Mouse (Mus musculus): ENCODE measurements around the gene Nkain4.
A peak's percentile ranks its signal among the peaks of the same experiment; 100 is the strongest.

Gene Nkain4

GRCm38 (mm10) chr2:180893537-180894028 lies 60.9 kb downstream of the Nkain4 start:
- no peak for DNase-seq

GRCm38 (mm10) chr2:180892841-180893521 lies 61.5 kb downstream of the Nkain4 start:
- peak; percentile 8 for DNase-seq

DNA sequence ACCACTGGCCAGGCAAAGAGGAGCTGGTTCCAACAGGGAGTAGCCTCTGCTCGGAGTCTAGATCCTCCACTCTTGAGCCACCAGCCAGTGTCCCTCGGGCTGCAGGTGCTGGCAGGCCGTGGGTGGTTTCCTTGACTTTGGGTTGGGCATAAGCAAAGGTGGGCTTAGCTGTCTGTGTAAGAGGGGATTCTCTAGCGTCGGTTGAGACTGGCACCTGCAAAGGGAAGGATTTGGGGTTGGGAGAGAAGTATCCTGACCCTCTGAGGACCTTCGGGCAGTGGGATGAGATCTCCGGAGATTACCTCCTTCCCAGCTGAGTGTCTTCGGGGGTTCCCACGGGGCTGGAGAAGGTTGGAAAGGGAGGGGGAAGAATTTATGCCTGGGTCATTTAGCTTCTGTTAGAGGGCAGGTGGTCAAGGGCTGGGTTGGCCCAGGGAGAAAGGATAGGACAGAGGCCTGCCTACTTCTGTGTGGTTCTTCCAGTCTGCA lies 62.6 kb downstream of the Nkain4 start:
- no peak for DNase-seq

- no peak for DNase-seq
These were observed 63.2 kb downstream of the Nkain4 start for GRCm38 (mm10) chr2:180891075-180891834.

GRCm38 (mm10) chr2:180890422-180891074 lies 64.0 kb downstream of the Nkain4 start:
- no peak for DNase-seq

DNA sequence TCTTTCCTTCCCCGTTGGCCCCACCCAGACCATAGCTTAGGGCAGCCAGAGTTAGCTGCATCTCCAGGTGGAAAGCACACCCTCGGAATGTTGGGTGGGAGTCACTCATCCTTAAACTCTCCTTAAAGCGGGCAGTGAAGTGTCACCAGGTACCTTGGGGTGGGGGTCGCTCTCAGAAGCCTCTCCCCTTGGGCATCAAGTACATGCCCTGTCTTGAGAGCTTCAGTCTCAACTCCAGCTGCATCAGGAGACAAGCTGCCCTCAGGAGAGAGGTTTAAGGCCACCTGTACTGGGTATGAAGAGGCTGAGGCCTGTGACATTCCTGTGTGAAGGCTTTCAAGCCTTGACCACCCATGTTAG lies 64.6 kb downstream of the Nkain4 start:
- no peak for DNase-seq

- no peak for DNase-seq
These were observed 65.1 kb downstream of the Nkain4 start for GRCm38 (mm10) chr2:180889271-180889920.

DNA sequence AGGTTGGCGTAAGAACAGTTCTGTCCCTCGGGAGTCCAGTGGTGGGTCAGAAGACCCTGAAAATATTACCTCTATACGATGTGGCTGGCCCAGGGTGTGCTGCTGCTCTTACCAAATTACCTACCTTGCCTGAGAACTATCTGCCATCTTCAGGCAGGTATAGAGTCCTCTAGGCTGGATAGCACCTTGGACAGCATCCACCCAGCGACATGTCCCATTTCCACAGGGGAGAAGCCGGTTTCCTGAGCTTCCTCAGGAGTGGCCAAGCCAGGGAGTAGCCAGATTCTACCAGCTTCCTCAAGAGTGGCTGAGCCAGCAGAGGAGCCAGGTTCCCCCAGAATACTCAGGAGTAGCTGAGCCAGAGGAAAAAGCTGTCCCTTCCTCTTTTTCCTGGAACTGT lies 69.2 kb downstream of the Nkain4 start:
- no peak for DNase-seq

All from liver (tissue).